Mouse (Mus musculus): ENCODE results near the gene Ptgs1. TPM values are rescaled to one million over a fixed set of nuclear protein-coding genes. Genes with fewer than 3 reads are reported as not detected.

Gene Ptgs1
- polyA plus RNA-seq, 1 experiment from 2014 or later, result 12.2 TPM

DNA sequence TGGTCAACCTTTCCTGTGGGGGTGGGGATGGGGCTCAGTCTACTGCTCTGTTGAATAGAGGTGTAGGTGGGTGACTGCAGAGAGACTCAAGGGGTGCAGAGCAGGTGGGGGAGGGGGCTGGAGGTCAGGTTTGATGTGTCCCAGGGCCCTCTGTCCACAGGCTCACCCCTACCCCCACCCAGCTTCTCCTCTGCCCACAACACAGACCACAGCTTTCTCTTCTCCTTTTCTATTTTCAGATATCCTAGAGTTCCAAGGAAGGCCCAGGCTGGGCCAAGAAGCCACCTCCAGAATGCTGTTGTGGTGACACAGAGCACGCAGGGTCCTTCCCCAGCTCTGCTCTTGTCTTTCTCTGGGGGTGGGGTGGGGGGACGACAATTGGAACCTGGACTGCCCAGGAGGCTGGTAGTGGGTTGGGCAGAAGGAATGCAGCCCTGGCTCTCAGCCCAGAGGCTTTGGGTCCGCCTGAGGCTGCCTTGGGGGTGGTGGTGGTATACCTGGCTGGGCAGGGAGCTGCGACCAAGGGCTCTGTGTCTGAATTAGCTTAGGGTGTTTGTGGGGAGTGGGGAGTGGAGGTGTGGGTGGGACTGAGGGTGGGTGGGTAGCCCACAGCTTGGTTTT is 13.2 kb upstream of the Ptgs1 start:
- no peaks in the 10 kb centered on the region for H3K9me3 ChIP-seq
- H3K27me3 ChIP-seq (ENCODE audit: insufficient read depth, poor library complexity, severe bottlenecking), result peaks cover 11% of the 10 kb centered on the region
- H3K36me3 ChIP-seq, result no peaks in the 10 kb centered on the region
- peak overlapping the region; percentile 74 for H3K27ac ChIP-seq
- 56% methylated on average over 4 of the region's 4 CpGs for WGBS
- 0 out of 2 replicates have a peak overlapping the region, but pooled peaks have one; percentile 17 for H3K4me3 ChIP-seq
- peaks cover 46% of the 10 kb centered on the region for H3K4me1 ChIP-seq
- DNase-seq (ENCODE audit: low spot score), result no peak

DNA sequence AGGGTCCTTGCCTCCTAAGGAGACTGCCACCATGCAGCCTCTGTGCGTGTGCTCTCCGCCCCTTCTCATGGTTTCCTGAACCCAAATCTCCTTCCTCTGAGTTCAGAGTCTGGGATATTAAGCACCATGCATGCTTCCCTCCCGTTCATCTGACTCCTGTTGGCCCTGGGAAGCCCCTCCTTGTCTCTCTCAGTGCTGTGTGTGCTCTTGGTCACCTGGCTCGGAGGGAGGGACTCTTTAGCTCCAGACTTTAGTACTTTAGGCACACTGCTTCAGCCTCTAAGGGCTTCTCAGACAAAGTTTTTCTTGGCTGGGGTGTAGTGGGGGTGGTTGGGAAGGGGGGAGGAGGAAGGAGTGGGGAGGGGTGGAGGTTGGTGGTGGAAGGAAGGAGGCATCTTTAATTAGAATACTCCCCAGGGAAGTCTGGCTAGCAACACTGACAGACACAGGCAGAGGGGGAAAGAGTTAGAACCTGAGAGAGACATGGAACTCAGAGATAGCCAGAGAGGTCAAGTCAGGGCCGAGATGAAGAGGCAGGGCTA is 12.5 kb upstream of the Ptgs1 start:
- H3K36me3 ChIP-seq, result no peaks in the 10 kb centered on the region
- H3K9me3 ChIP-seq, result no peaks in the 10 kb centered on the region
- peaks cover 44% of the 10 kb centered on the region for H3K4me1 ChIP-seq
- no peak for DNase-seq (ENCODE audit: low spot score)
- 37% methylated on average over 5 of the region's 5 CpGs for WGBS
- H3K4me3 ChIP-seq, result no peak overlapping the region
- peak overlapping the region; percentile 74 for H3K27ac ChIP-seq
- H3K27me3 ChIP-seq (ENCODE audit: insufficient read depth, poor library complexity, severe bottlenecking), result peaks cover 4% of the 10 kb centered on the region; the same call in 1 of the 2 replicates

DNA sequence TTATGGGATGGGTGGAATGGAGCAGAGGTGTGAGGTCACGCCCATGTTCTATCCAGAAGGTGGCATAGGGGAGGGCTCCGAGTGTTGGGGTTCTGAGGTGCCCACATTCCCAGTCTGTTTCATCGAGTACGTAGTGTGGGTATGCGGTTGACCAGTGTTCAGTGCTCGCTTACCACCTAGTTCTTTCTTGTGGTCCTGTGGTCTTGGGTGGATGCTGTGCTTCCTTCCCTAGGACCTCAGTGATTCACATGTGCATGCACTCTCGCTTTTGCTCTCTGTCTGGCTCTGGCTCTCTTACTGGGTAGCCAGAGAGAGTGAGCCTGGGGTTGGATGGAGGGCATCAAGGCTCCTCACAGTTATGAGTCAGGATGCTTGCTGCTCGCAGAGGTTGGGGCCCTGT is 10.1 kb upstream of the Ptgs1 start:
- no peaks in the 10 kb centered on the region for H3K36me3 ChIP-seq
- no peak overlapping the region for H3K27ac ChIP-seq
- H3K9me3 ChIP-seq, result no peaks in the 10 kb centered on the region
- peaks cover 31% of the 10 kb centered on the region for H3K4me1 ChIP-seq
- no peak for DNase-seq (ENCODE audit: low spot score)
- H3K4me3 ChIP-seq, result no peak overlapping the region
- WGBS, result 84% methylated on average over 8 of the region's 8 CpGs
- no peaks in the 10 kb centered on the region for H3K27me3 ChIP-seq (ENCODE audit: insufficient read depth, poor library complexity, severe bottlenecking)

DNA sequence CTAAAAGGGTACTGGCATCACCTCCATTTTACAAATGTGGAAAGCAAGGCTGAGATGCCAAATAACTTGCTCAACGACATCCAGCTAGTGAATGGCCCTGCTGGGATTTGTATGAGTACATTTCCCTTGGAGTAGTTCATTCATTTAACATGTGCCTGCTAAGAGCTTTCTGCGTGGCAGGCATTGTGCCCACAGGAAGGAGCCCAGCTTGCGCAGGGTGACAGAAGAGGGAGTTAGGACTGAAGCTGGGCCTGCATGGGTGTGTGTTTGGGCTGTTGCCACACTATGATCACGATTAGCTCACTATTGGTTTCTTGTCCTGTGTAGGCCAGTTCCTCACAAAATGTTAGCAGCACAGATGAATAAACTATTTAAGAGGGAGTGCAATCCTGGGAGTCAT is 9.3 kb upstream of the Ptgs1 start:
- Histone ChIP-seq H3K27ac (no peak overlapping the region), H3K4me3 (no peak overlapping the region), H3K4me1 (peaks cover 31% of the 10 kb centered on the region), H3K9me3 (no peaks in the 10 kb centered on the region), H3K36me3 (no peaks in the 10 kb centered on the region), H3K27me3 (ENCODE audit: insufficient read depth, poor library complexity, severe bottlenecking) (no peaks in the 10 kb centered on the region)
- no peak for DNase-seq (ENCODE audit: low spot score)
- WGBS, result 78% methylated on average over 4 of the region's 4 CpGs

DNA sequence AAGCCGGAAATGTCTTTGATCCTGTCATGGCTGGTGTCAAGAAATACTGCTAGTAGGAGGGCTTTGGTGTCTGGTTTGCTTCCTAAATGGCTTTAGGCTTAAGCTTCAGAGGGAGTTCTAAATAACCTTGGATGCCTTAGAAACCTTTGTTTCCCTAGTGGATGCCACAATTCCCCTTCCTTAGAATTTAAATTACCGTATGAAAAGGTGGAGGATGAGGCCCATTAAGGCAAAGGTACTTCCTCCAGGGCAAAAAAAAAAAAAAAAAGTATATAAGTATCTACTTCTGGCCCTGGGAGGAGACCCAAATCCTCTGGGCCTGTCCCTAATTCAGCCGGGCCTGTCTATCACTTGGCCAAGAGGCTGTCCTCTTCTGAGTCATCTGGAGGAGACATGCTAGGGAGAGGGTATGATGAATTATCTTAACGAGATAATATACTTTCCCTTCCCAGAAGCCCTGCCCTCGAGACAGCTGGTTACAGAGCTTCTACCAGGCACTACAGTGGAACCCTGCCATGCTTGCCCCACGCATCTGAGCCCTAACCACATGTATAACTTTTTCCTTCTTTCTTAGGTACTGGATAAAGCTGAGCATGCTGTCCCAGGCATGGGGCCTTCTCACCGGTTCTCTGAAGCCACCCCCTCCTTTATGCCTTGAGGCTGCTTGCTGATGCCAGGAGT is 7.9 kb upstream of the Ptgs1 start:
- peak overlapping the region; percentile 8; the same call in 1 of the 2 replicates for H3K27ac ChIP-seq
- 61% methylated on average over 7 of the region's 7 CpGs for WGBS
- no peak for DNase-seq (ENCODE audit: low spot score)
- H3K36me3 ChIP-seq, result no peaks in the 10 kb centered on the region
- no peaks in the 10 kb centered on the region for H3K27me3 ChIP-seq (ENCODE audit: insufficient read depth, poor library complexity, severe bottlenecking)
- H3K9me3 ChIP-seq, result no peaks in the 10 kb centered on the region
- H3K4me3 ChIP-seq, result no peak overlapping the region
- H3K4me1 ChIP-seq, result peaks cover 18% of the 10 kb centered on the region

DNA sequence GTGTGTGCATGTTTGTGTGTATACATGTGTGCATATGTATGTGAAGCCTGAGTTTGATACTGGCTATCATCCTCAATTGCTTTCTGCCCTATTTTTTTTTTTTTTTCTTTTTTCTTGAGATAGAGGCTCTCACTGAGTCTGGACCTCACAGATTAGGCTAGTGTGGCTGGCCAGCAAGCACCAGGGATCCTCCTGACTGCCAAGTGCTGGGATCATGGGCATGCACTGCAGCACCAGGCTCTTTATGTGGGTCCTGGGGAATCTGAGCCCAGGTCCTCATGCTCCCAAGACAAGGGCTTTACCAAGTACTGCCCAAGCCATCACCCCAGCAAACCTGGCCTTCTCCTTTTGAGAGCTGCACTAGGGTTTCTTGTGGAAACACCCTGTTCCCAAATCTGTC is 6.8 kb upstream of the Ptgs1 start:
- DNase-seq (ENCODE audit: low spot score), result no peak
- H3K27ac ChIP-seq, result no peak overlapping the region
- peaks cover 3% of the 10 kb centered on the region for H3K27me3 ChIP-seq (ENCODE audit: insufficient read depth, poor library complexity, severe bottlenecking)
- H3K4me1 ChIP-seq, result peaks cover 9% of the 10 kb centered on the region
- no peaks in the 10 kb centered on the region for H3K9me3 ChIP-seq
- H3K36me3 ChIP-seq, result no peaks in the 10 kb centered on the region
- no peak overlapping the region for H3K4me3 ChIP-seq

DNA sequence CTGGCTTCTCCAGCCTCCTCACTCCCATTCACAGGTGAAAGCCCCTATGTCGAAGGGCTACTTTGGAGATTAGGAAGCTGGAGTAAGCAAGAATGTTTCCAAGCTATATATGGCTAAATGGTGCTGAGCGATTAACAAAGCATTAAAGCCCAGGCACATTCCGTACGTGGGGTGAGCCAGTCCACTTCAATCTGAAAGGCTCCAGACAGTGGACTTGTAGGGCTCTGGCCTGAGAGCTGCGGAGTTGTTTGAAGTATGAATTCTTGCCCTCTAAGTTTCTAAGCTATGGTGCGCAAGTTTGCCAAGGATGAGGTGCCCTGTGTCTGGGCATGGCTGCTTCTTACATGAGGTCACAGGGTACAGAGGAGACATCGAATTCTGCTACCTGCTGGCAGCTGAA is 6.1 kb upstream of the Ptgs1 start:
- WGBS, result 69% methylated on average over 7 of the region's 7 CpGs
- no peak for DNase-seq (ENCODE audit: low spot score)
- no peak overlapping the region for H3K27ac ChIP-seq
- no peaks in the 10 kb centered on the region for H3K36me3 ChIP-seq
- no peak overlapping the region for H3K4me3 ChIP-seq
- H3K9me3 ChIP-seq, result no peaks in the 10 kb centered on the region
- peaks cover 9% of the 10 kb centered on the region for H3K4me1 ChIP-seq
- peaks cover 10% of the 10 kb centered on the region for H3K27me3 ChIP-seq (ENCODE audit: insufficient read depth, poor library complexity, severe bottlenecking)

DNA sequence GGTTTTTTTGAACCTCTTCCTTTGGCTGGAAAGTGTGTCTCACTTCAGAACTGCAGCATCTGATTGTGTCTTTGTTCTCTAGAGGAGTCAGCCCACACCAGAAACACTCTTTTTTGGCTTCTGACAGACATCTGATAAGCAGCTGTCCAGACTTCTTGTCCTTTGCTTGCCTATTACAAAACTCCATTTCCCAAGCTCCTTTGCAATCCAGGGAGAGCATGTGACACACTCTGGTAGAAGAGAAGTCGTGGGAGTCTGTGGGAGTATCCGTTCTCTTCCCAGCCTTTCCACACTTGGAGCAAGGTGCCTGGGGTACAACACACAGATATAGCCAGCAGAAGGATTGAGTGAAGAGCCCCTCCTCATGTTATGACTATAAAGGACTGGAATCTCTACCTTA is 5.6 kb upstream of the Ptgs1 start:
- Histone ChIP-seq H3K9me3 (no peaks in the 10 kb centered on the region), H3K27ac (no peak overlapping the region), H3K4me3 (no peak overlapping the region), H3K36me3 (no peaks in the 10 kb centered on the region), H3K27me3 (ENCODE audit: insufficient read depth, poor library complexity, severe bottlenecking) (peaks cover 12% of the 10 kb centered on the region), H3K4me1 (peaks cover 9% of the 10 kb centered on the region)
- no peak for DNase-seq (ENCODE audit: low spot score)
- 25% methylated on average over 2 of the region's 2 CpGs for WGBS

DNA sequence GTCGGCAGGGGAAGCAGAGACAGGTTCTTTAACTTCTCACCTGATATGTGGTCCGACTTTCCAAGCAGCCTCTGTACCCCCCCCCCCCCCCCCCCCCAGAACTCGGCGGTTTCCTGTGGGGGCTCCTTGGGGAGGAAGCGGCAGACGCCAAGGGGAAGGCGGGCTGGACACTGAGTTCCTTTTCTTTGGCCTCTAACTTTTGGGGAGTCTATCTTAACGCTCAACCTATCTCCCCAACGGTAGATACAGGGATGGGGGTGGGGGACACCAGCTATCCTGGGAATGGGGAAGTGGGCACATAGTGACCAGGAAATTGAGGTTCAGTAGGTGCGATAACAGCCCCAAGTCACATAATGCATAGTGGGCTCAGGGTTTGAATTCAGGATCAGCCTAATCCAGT is 741 bp downstream of the Ptgs1 start:
- H3K27ac ChIP-seq, result peak overlapping the region; percentile 36; the same call in 1 of the 2 replicates
- H3K9me3 ChIP-seq, result no peaks in the 10 kb centered on the region
- 12% methylated on average over 10 of the region's 10 CpGs for WGBS
- H3K27me3 ChIP-seq (ENCODE audit: insufficient read depth, poor library complexity, severe bottlenecking), result peaks cover 26% of the 10 kb centered on the region
- H3K4me3 ChIP-seq, result peak overlapping the region; percentile 66
- DNase-seq (ENCODE audit: low spot score), result no peak
- H3K36me3 ChIP-seq, result no peaks in the 10 kb centered on the region
- H3K4me1 ChIP-seq, result peaks cover 42% of the 10 kb centered on the region

DNA sequence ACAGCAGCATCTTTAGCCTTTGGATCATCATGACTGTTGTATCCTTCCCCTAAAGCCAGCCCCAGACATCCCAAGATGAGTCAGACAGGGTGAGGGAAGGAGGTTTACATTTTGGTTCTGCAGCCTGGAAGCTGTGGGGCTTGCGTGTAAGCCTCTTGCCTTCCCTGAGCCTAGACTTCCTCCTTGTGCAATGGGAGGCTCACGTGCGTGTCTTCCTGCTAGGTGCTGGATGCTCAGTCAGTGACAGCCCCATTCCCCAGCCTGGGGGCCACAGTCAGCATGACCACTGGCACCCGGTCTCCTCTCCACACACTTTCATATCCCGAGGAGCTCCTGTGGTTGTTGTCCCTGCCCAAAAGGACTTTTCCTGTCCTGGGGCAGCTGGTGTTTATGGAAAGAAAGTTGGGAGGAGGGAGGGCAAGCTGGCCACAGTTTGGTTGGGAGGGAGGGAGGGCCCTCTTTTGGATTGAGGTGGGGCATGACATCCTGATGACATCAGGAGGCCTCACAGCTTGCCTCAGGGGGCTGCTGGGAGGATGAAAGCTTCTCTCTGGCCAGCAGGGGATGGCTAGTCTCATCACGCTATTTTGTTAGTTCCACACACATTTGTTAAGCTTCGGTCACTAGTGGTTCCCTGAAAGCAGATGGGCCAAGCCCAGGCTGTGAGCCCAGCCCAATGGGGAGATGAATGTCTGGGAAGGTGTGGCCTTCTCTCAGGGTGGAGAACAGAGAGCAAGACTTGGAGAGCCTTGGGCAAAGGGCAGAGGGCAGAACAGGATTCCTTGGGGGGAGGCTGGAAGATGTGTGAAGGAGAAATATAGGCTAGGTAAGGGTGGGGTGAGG is 4.5 kb downstream of the Ptgs1 start:
- H3K4me1 ChIP-seq, result peaks cover 53% of the 10 kb centered on the region

DNA sequence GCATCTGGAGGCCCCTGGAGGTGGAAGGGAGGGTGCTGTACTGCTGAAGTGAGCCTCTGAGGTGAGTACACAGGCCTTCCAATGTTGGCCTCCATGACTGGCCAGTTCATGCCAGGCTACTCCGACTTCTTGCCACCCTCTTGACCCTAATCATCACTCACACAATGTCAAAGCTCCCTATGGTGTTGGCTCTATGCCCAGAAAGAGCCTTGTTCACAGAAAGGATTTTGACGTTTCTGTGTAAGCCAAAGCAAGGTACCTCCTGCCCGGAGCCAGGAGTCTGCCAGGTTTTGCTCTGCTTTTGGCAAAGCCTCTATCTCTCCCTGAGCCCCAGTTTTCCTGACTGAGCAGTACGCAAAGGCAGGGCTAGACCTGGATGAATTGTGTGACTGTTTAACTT is 5.7 kb downstream of the Ptgs1 start:
- DNase-seq (ENCODE audit: low spot score), result no peak
- Histone ChIP-seq H3K4me3 (peak overlapping the region; percentile 0; the same call in 1 of the 2 replicates), H3K4me1 (peaks cover 44% of the 10 kb centered on the region), H3K27ac (peak overlapping the region; percentile 56; the same call in 1 of the 2 replicates), H3K9me3 (no peaks in the 10 kb centered on the region), H3K27me3 (ENCODE audit: insufficient read depth, poor library complexity, severe bottlenecking) (peaks cover 11% of the 10 kb centered on the region), H3K36me3 (peaks cover 4% of the 10 kb centered on the region; the same call in 1 of the 2 replicates)
- WGBS, result 33% methylated on average over 4 of the region's 4 CpGs

More for the DNA sequence above, 4.5 kb downstream of the Ptgs1 start:
- Histone ChIP-seq H3K27ac (peak overlapping the region; percentile 56), H3K9me3 (no peaks in the 10 kb centered on the region), H3K36me3 (no peaks in the 10 kb centered on the region; the same call in 1 of the 2 replicates), H3K27me3 (ENCODE audit: insufficient read depth, poor library complexity, severe bottlenecking) (peaks cover 13% of the 10 kb centered on the region), H3K4me3 (no peak overlapping the region)
- no peak for DNase-seq (ENCODE audit: low spot score)
- WGBS, result 38% methylated on average over 7 of the region's 7 CpGs

DNA sequence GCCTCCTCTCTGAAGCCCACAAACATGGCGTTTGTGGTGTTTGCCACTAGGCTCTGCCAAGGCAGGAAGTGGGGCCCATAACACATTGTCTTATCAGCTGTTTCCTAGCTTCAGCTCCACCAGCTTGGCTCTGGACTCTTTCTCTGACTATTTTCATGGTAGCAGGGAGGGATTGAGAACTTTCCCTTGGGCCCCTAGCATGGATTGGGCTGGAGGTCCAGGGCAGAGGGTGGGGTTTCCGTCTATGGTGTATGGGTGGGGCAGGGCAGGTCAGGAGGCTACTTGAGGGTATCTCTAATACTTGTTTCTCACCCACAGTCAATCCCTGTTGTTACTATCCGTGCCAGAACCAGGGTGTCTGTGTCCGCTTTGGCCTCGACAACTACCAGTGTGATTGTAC is 6.7 kb downstream of the Ptgs1 start:
- Histone ChIP-seq H3K4me3 (no peak overlapping the region), H3K27ac (no peak overlapping the region), H3K27me3 (ENCODE audit: insufficient read depth, poor library complexity, severe bottlenecking) (0 out of 2 replicates have a peak, but pooled peaks cover 1% of the 10 kb centered on the region), H3K4me1 (peaks cover 39% of the 10 kb centered on the region), H3K36me3 (peaks cover 4% of the 10 kb centered on the region; the same call in 1 of the 2 replicates), H3K9me3 (no peaks in the 10 kb centered on the region)
- no peak for DNase-seq (ENCODE audit: low spot score)
- WGBS, result 71% methylated on average over 5 of the region's 5 CpGs

Data from heart, embryonic 10.5 days (tissue).